Mouse (Mus musculus): ENCODE results near the gene Sall1. TPM values are rescaled to one million over a fixed set of nuclear protein-coding genes. Genes with fewer than 3 reads are reported as not detected.

The Sall1 gene
- total RNA-seq, 2 experiments from 2014 or later, result not detected

DNA sequence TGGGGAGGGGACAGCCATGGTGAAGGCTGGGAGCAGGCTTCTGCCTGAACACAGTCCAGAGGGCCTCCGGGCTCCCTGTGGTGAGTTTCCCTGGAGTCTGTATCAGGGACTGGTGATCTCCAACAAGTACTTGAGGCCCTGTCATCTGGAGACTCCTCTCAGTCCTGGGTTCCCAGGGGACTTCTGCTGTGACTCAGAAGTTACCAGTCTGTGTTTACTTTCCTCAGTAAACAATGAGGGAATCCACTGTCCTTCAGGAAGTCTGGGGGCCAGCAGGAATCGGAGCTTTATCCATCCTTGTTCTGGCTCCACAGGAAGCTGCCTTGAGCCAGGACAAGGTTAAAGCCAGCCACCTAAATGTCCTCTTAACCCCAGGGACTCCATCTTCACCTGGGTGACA is 41.8 kb downstream of the Sall1 start:
- intact Hi-C loops (cut with DNase I), result no loop called here
- DNase-seq, result no peak

- intact Hi-C loops (cut with DNase I), result no loop called here
- DNase-seq, result no peak
These were observed 46.7 kb downstream of the Sall1 start for GRCm38 (mm10) chr8:88997276-88997675.

DNA sequence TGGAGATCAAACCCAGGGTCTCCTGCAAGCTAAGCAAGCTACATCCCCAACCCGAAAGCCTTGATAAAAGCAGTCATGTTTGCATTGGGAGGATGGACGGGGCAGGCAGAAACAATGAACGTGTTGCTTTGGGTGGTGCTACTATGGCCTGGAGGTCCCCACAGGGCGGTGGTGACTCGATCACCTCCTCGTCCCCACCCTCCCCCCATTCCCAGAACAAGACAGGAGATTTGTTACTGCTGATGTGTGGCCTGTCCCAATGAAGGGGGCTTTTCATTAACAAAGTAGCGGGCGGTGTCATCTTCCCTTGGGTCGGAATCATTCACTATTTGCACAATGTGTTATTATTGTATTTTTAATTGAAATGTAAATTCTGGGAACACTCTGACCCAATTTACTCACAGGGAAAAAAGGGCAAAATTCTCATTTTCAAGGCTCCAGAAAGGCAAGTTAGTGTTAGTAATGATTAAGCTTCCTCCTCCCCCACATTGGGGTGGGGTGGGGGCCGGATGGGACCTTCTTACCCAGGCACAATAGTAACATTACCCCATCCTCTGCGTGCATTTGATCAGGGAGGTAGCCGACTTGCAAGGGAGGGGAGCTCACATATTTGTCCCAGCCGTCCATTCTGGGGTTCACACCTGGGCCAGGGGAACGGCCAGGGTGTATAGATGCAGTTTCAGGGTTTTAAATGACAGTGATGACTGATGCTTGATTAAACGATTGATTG is 52.0 kb downstream of the Sall1 start:
- intact Hi-C loops (cut with DNase I), result no loop called here

DNA sequence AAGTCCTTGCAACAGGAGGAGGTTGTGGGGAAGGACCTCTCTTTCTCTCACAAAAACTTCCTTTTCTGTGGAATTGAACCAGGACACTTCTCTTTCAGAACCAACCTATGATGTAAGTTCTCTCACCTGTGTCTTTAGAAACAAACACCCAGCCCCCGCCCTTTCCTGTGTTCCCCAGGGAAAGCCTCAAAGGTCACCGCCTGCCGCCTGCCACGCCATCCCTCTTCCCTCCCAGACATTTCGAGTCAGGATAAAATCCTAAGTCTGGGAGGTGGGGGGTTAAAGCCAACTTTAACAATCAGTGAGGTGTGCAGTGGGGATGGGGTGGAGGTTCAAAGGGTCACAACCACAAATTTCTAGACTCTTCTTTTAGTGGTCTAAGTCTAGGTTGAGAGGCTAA is 52.8 kb downstream of the Sall1 start:
- no peak for DNase-seq
- intact Hi-C loops (cut with DNase I), result no loop called here

More for the DNA sequence above, 52.0 kb downstream of the Sall1 start:
- DNase-seq, result no peak

- intact Hi-C loops (cut with DNase I), result no loop called here
- DNase-seq, result no peak
These were observed 55.0 kb downstream of the Sall1 start for GRCm38 (mm10) chr8:88989002-88989401.

DNA sequence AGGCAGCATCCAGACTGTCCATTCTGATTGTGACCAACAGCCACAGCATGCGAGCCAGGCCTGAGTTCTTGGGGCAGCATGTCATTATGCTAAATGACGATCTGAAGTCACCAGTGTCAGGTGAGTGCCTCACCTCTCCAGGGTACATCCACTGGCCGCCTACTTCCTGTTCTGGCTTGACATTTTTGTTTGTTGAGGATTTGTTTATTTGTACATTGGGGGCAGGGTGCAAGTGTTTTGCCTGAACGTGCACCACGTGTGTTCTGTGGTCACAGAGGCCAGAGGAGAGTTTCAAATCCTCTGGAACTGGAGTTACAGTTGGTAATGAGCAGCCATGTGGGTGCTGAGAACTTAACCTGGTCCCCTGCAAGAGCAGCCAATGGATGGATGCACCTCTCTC is 60.5 kb downstream of the Sall1 start:
- intact Hi-C loops (cut with DNase I), result no loop called here
- DNase-seq, result no peak

Small RNA genes within 50 kb of the gene (microRNA-seq; reads per million reads assigned to microRNA genes)
- gene Mir8110, result 0 reads per million in 2 experiments
